Mouse (Mus musculus) A20 (cell line): ENCODE measurements around the gene Slc35f1.

Experiments
- DNase-seq: peaks from one replicate; pipeline ENCODE4 v3.0.0-alpha.2; 2011; ENCODE audit warnings: low read depth, low spot score

The Slc35f1 gene

GRCm38 (mm10) chr10:52923143-52923542 lies 232.8 kb downstream of the Slc35f1 start:
- DNase-seq = no peak

GRCm38 (mm10) chr10:52926330-52926729 lies 236.0 kb downstream of the Slc35f1 start:
- no peak for DNase-seq

GRCm38 (mm10) chr10:52932159-52932558 lies 241.8 kb downstream of the Slc35f1 start:
- no peak for DNase-seq

GRCm38 (mm10) chr10:52934615-52935014 lies 244.3 kb downstream of the Slc35f1 start:
- DNase-seq = no peak

GRCm38 (mm10) chr10:52940111-52940830 lies 249.9 kb downstream of the Slc35f1 start:
- no peak for DNase-seq

- no peak for DNase-seq
Measured at GRCm38 (mm10) chr10:52940831-52941216, 250.5 kb downstream of the Slc35f1 start.

- DNase-seq = no peak
Measured at GRCm38 (mm10) chr10:52952581-52952980, 262.2 kb downstream of the Slc35f1 start.

- DNase-seq = no peak
Measured at GRCm38 (mm10) chr10:52956728-52957127, 266.4 kb downstream of the Slc35f1 start.

- no peak for DNase-seq
Measured at GRCm38 (mm10) chr10:52979251-52979650, 288.9 kb downstream of the Slc35f1 start.

- DNase-seq = no peak
Measured at GRCm38 (mm10) chr10:52982836-52983235, 292.5 kb downstream of the Slc35f1 start.

- no peak for DNase-seq
Measured at GRCm38 (mm10) chr10:52992246-52992645, 301.9 kb downstream of the Slc35f1 start.

GRCm38 (mm10) chr10:52996886-52997285 lies 306.6 kb downstream of the Slc35f1 start:
- DNase-seq = no peak

- DNase-seq = no peak
Measured at GRCm38 (mm10) chr10:53001136-53001535, 310.8 kb downstream of the Slc35f1 start.

GRCm38 (mm10) chr10:53006229-53007190 lies 316.2 kb downstream of the Slc35f1 start:
- DNase-seq = no peak

GRCm38 (mm10) chr10:53013878-53014277 lies 323.5 kb downstream of the Slc35f1 start:
- DNase-seq = no peak

- no peak for DNase-seq
Measured at GRCm38 (mm10) chr10:53028454-53028853, 338.1 kb downstream of the Slc35f1 start.

- no peak for DNase-seq
Measured at GRCm38 (mm10) chr10:53035202-53035601, 344.9 kb downstream of the Slc35f1 start.

GRCm38 (mm10) chr10:53045931-53046330 lies 355.6 kb downstream of the Slc35f1 start:
- DNase-seq = no peak

- no peak for DNase-seq
Measured at GRCm38 (mm10) chr10:53052521-53052920, 362.2 kb downstream of the Slc35f1 start.

GRCm38 (mm10) chr10:53060745-53061144 lies 370.4 kb downstream of the Slc35f1 start:
- DNase-seq = no peak

GRCm38 (mm10) chr10:53062741-53063140 lies 372.4 kb downstream of the Slc35f1 start:
- no peak for DNase-seq

- DNase-seq = peak; percentile 21
Measured at GRCm38 (mm10) chr10:53087811-53088210, 397.5 kb downstream of the Slc35f1 start.

GRCm38 (mm10) chr10:53091525-53091924 lies 401.2 kb downstream of the Slc35f1 start:
- DNase-seq = no peak
